Mouse (Mus musculus) intestine, embryonic 16.5 days (tissue): ENCODE results near the gene Tead3. TPM values are rescaled to one million over a fixed set of nuclear protein-coding genes. Genes with fewer than 3 reads are reported as not detected.

ENCODE experiments used
- ATAC-seq: fragments of 200-750 bp; cut with Nextera tagmentation; 2 replicates; pipeline ENCODE4 v1.8.0; 2017; ENCODE audit warnings: moderate TSS enrichment, moderate library complexity
- H3K27ac ChIP-seq: fragments of 300-500 bp; sonication (generic); 2 replicates; pipeline ENCODE4 v1.5.1; 2014; ENCODE audit warnings: mild to moderate bottlenecking, low read length
- H3K27me3 ChIP-seq: fragments of 300-500 bp; sonication (generic); replicated peaks from 2 replicates; pipeline ENCODE4 v1.6.1; 2014; ENCODE audit warnings: low read length, control low read depth, mixed read lengths; ENCODE audit not compliant: control insufficient read depth, insufficient read depth
- H3K36me3 ChIP-seq: fragments of 300-500 bp; sonication (generic); 2 replicates; pipeline ENCODE4 v1.6.1; 2014; ENCODE audit warnings: low read length, control low read depth; ENCODE audit not compliant: control insufficient read depth, insufficient read depth
- H3K4me1 ChIP-seq: fragments of 300-500 bp; sonication (generic); 2 replicates; pipeline ENCODE4 v1.6.1; 2014; ENCODE audit warnings: low read length, control low read depth, mixed read lengths; ENCODE audit not compliant: control insufficient read depth, insufficient read depth
- H3K4me2 ChIP-seq: fragments of 300-500 bp; sonication (generic); 2 replicates; pipeline ENCODE4 v1.6.1; 2014; ENCODE audit warnings: low read depth, low read length, control low read depth
- H3K4me3 ChIP-seq: fragments of 300-500 bp; sonication (generic); 2 replicates; pipeline ENCODE4 v1.5.1; 2014; ENCODE audit warnings: mild to moderate bottlenecking, low read length
- H3K9ac ChIP-seq: fragments of 300-500 bp; sonication (generic); 2 replicates; pipeline ENCODE4 v1.6.1; 2014; ENCODE audit warnings: low read depth, low read length
- H3K9me3 ChIP-seq: fragments of 300-500 bp; sonication (generic); 2 replicates; pipeline ENCODE4 v1.6.1; 2016; ENCODE audit warnings: low read length, control low read depth; ENCODE audit not compliant: control insufficient read depth
- WGBS: fragments of 180-500 bp; shearing (Covaris S2); extraction: QIAGEN DNeasy Blood & Tissue Kit; methylation state at CpG from one replicate; pipeline ENCODE4 v1.1.7; 2014; 5-methylcytosine and 5-hydroxymethylcytosine counted together
- polyA plus RNA-seq: library from polyadenylated mRNA; unstranded; fragments of >200 nt; fragmentation: Nextera tagmentation; extraction: Ambion mirVana; gene quantifications from 2 replicates; pipeline ENCODE4 v1.2.1, GENCODE M21; 2015

Tead3 gene
- polyA plus RNA-seq, 1 experiment from 2014 or later, result 9.3 TPM

DNA sequence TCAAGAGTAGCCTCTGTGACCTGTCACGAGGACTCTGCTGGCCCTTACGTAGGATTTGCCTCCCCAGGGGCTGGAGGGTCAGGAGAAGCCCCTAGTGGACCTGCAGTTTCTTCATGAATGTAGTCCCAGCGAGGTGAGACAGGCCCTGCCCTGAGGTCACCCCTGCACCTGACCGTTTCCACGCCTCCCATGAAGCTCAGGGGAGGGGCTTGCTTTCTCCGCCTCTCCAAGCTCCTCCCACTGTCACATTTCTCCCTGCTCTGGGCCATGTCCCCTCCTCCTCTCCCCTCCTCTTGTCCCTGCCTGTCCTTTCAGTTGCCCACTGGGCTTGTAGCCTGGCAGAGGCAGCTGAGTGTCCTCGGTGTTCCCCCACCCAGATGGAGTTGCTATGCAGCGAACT, 33.5 kb downstream of the Tead3 start:
- Histone ChIP-seq H3K36me3 (peaks cover 4% of the 10 kb centered on the region; the same call in 1 of the 2 replicates), H3K27me3 (no peaks in the 10 kb centered on the region), H3K27ac (no peak overlapping the region), H3K4me3 (no peak overlapping the region), H3K9me3 (no peaks in the 10 kb centered on the region), H3K4me2 (no peak overlapping the region), H3K4me1 (peaks cover 18% of the 10 kb centered on the region), H3K9ac (no peak overlapping the region)
- WGBS, result 57% methylated on average over 8 of the region's 8 CpGs
- ATAC-seq, result no peak

DNA sequence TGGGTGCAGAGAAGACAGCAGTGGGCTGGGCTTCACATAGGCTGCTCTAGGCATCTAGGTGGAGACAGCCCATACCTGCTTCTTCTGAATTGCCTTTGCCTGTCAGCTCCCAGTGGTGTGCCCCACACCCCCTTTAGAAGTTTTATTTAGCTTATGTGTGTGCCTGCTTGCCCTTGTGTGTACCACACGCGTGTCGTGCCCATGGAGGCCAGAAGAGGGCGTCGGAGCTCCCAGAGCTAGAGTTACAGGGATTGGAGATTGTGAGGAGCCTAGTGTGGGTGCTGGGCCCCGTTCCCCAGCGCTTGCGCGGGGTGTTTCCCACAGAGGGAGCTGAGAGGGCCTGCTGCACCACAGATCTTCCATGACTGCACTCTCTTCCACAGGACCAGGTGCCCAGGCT, 34.1 kb downstream of the Tead3 start:
- H3K27ac ChIP-seq, result no peak overlapping the region
- H3K4me3 ChIP-seq, result no peak overlapping the region
- H3K4me2 ChIP-seq, result no peak overlapping the region
- H3K4me1 ChIP-seq, result peaks cover 18% of the 10 kb centered on the region
- H3K36me3 ChIP-seq, result peaks cover 4% of the 10 kb centered on the region; the same call in 1 of the 2 replicates
- WGBS, result 89% methylated on average over 9 of the region's 9 CpGs
- no peaks in the 10 kb centered on the region for H3K27me3 ChIP-seq
- no peak for ATAC-seq
- H3K9me3 ChIP-seq, result no peaks in the 10 kb centered on the region
- no peak overlapping the region for H3K9ac ChIP-seq

DNA sequence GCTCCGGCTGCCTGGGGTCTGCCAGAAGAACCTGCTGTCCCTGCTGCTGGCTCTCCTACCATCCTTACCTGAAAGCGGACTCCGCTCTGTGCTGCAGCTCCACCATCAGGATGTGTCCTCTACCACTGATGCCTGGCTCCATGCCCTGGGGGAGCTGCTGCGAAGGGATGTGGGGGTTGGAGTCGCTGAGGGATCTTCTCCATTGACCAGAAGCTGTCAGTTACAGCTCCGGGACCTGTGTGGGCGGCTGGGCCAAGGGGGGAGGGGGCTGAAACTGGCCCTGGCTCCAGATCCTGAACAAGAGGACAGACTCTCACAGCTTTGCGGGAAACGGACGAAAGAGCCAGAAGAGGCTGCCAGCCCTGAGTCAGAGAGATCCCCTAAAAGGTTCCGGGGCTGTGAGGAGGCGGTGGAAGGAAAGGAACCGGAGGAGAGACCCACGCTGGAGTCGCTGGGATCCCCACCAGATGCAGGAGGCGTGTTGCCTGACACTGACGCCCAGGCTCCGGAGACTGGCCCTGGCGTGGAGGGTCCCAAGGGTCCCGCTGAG, 34.9 kb downstream of the Tead3 start:
- Histone ChIP-seq H3K9ac (peak overlapping the region; percentile 29; the same call in 1 of the 2 replicates), H3K4me3 (no peak overlapping the region), H3K4me2 (no peak overlapping the region), H3K9me3 (no peaks in the 10 kb centered on the region), H3K36me3 (peaks cover 4% of the 10 kb centered on the region; the same call in 1 of the 2 replicates), H3K4me1 (peaks cover 18% of the 10 kb centered on the region), H3K27ac (no peak overlapping the region), H3K27me3 (no peaks in the 10 kb centered on the region)
- WGBS, result 90% methylated on average over 20 of the region's 20 CpGs
- ATAC-seq, result no peak

DNA sequence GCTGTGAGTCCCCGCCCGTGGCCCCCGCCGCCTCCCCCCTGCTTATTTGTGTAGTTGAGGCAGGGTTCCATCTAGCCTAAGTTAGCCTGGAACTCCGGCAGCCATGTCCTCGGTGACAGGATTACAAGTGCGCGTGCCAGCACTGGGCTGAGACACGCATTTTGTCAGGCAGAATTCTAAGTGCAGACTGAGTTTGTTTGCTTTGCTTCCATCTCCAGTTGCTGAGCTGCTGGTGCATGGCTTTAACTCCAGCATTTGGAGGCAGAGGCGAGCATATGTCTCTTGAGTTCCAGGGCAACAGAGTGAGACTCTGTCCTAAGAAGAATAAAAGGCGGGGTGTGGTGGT, 36.8 kb downstream of the Tead3 start:
- peak overlapping the region; percentile 91 for H3K4me2 ChIP-seq
- peaks cover 4% of the 10 kb centered on the region; the same call in 1 of the 2 replicates for H3K36me3 ChIP-seq
- H3K4me3 ChIP-seq, result peak overlapping the region; percentile 91
- H3K27ac ChIP-seq, result peak overlapping the region; percentile 96
- whole genome bisulfite sequencing, result 2% methylated on average over 11 of the region's 11 CpGs
- peaks cover 18% of the 10 kb centered on the region for H3K4me1 ChIP-seq
- H3K27me3 ChIP-seq, result no peaks in the 10 kb centered on the region
- peak overlapping the region; percentile 93 for H3K9ac ChIP-seq
- H3K9me3 ChIP-seq, result no peaks in the 10 kb centered on the region
- ATAC-seq, result peak; percentile 16; the same call in 1 of the 2 replicates

DNA sequence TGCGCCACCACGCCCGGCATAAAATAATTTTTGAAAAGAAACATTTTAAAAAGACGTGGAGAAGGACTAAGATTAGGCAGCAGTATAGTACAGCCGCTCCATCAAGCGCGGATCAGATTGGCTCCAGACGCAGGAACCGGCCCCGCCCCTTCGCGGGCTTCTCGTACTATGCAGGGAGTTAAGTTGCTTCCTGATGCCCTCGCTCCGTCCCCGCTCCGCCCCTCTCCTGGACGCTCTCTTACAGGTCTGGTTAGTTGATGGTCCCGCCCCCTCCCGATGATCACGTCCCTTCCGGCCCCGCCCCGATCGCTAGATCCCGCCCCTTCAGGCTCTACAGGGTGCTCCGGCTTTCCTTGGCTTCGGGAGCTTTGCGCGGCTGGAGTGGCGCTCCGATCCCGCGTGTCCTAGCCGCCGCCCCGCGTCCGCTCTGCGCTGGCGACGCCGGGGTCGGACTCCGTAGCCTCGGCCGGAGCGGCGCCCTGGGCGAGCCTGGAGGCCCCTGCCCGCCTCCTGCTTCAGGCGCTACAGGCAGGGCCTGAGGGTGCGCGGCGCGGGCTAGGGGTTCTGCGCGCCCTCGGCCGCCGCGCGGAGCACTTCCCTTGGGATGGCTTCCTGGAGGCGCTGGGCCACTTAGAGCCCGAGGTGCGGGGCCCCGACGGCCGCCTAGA, 37.3 kb downstream of the Tead3 start, which contains the start of gene Fance:
Gene Fance (plus strand): TSS at position 308 of the 668 bp plus-strand sequence.
- Histone ChIP-seq H3K4me3 (peak within 1 kb of the TSS; percentile 91), H3K9me3 (no peaks in the 10 kb centered on the region), H3K36me3 (peaks cover 4% of the 10 kb centered on the region; the same call in 1 of the 2 replicates), H3K27me3 (no peaks in the 10 kb centered on the region), H3K4me2 (peak within 1 kb of the TSS; percentile 91), H3K4me1 (peaks cover 23% of the 10 kb centered on the region), H3K27ac (peak within 1 kb of the TSS; percentile 96), H3K9ac (peak within 1 kb of the TSS; percentile 93)
- under 1% methylated on average over 68 of the region's 69 CpGs for WGBS
- ATAC-seq, result peak; percentile 98

DNA sequence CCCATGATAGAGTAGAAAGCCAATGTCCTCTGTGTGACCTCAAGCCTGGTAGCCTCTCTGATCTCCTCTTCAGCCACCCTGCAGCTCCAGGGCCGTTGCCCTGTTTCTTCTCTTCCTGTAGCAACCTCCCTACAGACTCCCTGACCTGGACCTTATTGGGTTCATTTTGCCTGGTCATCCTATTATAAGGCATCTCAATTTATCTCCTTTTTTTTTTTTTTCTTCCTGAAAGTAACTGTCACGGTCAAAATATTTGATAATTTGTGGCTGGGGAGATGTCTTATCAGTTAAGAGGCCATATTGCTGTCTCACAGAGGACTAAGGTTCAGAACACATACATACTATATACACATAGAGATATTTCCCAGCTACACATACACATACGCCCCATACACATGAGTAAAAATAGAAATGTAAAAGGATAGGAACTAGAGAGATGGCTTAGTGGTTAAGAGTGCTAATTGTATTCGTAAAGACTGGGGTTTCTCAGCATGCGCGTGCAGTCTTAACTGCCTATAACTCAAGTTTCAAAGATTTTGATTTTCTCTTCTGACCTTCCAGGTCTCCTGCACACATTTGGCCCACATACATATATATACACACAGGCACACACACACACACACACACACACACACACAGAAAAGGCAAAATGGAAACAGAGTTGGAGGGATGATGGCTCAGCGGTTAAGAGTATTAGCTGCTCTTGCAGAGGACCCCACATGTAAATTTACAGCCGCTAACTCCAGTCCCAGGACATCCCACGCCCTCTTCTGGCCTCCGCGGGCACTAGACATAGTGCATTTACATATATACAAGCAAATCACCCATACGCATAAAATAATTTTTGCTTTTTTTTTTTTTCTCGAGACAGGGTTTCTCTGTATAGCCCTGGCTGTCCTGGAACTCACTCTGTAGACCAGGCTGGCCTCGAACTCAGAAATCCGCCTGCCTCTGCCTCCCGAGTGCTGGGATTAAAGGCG, 38.1 kb downstream of the Tead3 start:
- H3K36me3 ChIP-seq, result no peaks in the 10 kb centered on the region
- ATAC-seq, result peak; percentile 13
- peak overlapping the region; percentile 66 for H3K27ac ChIP-seq
- H3K27me3 ChIP-seq, result no peaks in the 10 kb centered on the region
- H3K4me1 ChIP-seq, result peaks cover 24% of the 10 kb centered on the region
- H3K9ac ChIP-seq, result peak overlapping the region; percentile 27; the same call in 1 of the 2 replicates
- 23% methylated on average over 16 of the region's 17 CpGs for WGBS
- H3K4me2 ChIP-seq, result peak overlapping the region; percentile 49
- no peaks in the 10 kb centered on the region for H3K9me3 ChIP-seq
- peak overlapping the region; percentile 91 for H3K4me3 ChIP-seq

DNA sequence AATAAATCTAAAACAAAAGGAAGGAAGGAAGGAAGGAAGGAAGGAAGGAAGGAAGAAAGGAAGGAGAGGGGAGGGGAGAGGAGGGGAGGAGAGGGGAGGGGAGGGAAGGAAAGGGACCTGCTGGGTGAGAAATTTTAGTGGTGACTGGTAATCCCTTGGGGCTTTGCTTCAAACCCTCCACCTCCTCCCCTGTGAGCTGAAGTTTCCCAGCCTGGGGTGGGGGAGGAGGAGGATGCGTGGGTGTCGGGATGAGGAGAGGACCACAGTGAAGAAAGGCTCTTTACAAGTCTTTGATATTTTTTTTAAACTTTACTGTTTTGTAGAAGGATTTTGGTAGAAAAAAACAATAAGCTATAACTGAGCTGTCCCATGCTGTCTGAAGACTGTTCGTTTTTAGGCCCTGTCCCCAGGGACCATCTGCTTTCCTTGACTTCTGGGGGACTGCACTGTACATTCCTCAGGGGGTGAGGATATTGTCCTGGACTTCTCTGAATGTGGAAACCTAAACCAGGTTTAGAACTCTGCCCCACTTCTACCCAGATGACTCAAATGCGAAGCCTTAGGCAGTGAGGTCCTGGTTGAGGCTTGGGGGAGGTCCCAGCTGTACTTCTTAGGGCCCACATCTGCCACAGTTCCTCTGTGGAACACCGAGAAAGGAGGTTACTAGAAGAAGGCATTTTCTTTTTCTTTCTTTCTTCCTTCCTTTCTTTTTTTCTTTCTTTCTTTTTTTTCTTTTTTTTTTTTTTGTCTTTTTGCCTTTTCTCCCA, 39.1 kb downstream of the Tead3 start:
- H3K27me3 ChIP-seq, result no peaks in the 10 kb centered on the region
- H3K36me3 ChIP-seq, result no peaks in the 10 kb centered on the region
- no peak overlapping the region for H3K27ac ChIP-seq
- H3K9me3 ChIP-seq, result no peaks in the 10 kb centered on the region
- WGBS, result 83% methylated on average over 5 of the region's 5 CpGs
- no peak for ATAC-seq
- no peak overlapping the region for H3K9ac ChIP-seq
- H3K4me1 ChIP-seq, result peaks cover 24% of the 10 kb centered on the region
- no peak overlapping the region for H3K4me2 ChIP-seq
- H3K4me3 ChIP-seq, result no peak overlapping the region

DNA sequence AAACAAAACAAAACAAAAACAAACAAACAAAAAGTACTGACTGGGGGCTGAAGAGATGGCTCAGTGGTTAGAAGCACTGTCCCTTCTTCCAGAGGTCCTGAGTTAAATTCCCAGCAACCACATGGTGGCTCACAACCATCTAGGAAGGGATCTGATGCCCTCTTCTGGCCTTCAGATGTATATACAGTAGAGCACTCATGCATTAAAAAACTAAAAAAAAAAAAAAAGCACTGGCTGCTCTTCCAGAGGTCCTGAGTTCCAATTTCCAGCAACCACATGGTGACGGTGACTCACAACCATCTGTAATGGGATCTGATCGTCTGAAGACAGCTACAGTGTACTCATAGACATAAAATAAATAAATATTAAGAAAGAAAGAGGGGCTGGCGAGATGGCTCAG, 39.8 kb downstream of the Tead3 start:
- Histone ChIP-seq H3K4me1 (peaks cover 24% of the 10 kb centered on the region), H3K4me3 (no peak overlapping the region), H3K4me2 (no peak overlapping the region), H3K27ac (no peak overlapping the region), H3K27me3 (no peaks in the 10 kb centered on the region), H3K9ac (no peak overlapping the region), H3K36me3 (no peaks in the 10 kb centered on the region), H3K9me3 (no peaks in the 10 kb centered on the region)
- no peak for ATAC-seq
- 73% methylated on average over 3 of the region's 3 CpGs for WGBS
